Mouse (Mus musculus): ENCODE data around the gene Igfbp2. TPM values are rescaled to one million over a fixed set of nuclear protein-coding genes. Genes with fewer than 3 reads are reported as not detected.

Gene Igfbp2
- polyA plus RNA-seq (2012; ENCODE audit: low replicate concordance), result 0.27 and 0.82 TPM in 2 replicates

DNA sequence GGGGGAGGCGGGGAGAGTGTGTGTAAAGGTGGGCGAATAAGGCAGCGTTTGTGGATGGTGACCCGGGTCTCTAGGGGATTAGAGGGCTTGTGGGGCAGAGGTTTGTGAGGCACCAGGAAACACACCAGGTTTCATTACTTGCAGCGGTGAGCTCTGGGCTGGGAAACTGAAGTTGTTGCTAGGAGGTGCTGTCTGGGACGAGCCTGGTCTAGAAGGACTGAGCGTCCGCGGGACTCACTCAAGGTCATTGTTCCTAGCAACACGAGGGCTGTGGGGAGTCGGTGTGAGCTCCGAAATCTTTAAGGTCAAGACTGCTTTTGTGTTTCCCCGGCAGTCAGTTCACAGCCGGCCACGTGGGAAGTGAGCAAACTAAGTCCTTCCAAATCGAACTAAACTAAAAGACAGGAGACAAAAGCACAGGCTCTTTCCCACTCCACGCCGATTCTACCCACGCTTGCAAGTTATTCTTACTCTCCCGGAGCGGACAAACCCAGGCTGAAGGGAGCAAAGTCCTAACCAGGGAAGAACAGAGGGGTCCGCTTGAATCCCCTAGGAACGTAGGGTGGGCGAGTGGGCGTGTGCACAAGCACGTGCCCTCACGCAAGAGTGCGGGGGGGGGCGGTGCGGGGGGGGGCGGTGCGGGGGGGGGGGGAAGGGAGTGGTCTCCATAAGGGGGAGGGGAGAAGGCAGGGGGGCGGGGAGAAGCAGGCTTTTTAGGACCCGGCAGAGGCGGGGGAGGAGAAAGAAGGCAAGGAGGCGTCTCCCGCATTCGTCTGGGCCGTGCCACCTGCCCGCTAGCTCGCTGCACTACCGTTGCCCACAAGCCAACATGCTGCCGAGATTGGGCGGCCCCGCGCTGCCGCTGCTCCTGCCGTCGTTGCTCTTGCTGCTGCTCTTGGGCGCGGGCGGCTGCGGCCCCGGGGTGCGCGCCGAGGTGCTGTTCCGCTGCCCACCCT, at the start of gene Igfbp2:
Igfbp2 (plus strand) TSS at position 753 of the 956 bp plus-strand sequence.

DNA sequence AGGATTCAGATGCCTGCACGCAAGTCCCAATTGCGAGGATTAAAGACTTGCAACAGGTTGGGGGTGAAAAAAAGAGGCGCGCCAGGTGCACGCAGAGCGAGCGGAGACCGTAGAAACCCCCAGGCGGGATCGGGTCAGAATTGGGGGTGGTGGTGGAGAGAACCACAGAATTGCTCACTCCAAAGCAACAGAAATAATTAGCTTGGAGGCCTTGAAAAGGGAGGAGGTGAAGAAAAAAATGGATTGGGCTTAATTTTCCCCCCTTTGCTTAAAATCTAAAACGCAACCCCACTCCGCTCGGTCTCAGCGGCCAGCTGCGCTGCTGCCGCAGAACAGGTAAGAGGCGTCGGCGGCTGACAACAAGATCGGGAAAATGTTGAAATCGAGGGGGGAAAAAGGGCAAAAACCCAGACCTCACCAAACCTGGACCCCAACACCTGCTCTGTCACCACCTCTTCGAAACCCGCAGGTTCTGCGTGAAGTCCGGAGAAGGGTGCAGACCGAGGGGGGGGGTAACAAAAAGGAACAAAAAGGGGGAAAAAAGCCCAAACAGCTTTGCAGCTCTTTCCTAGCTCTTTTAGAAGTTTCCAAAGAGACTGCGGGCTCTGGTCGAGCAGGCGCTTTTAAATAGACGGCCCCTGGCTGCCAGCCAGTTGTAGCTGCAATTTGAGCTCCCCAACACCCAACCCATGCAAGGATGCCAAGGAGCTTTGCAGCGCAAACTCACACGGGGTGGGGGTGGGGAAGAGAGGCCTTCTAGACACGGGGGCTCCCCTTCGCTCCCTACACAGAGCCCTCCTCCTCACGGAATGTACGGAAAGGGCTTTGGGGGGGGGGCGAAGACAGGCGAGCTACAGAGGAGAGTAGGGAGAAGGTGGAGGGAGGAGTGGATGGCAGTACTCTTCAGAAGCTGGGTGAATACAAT, 50.2 kb downstream of the Igfbp2 start, which contains the start of gene Igfbp5:
Igfbp5 (minus strand) TSS at position 598 of the 925 bp plus-strand sequence.

Other genes starting within 250 kb of the Igfbp2 start
- 3.1 and 12.9 TPM in 2 replicates for gene Smarcal1, start 241.3 kb upstream of the Igfbp2 start, polyA plus RNA-seq (2012; ENCODE audit: low replicate concordance)
- gene Ankar, start 123.9 kb upstream of the Igfbp2 start, polyA plus RNA-seq (2012; ENCODE audit: low replicate concordance), result not detected in 2 replicates
- gene Rpl37a, start 113.2 kb upstream of the Igfbp2 start, polyA plus RNA-seq (2012; ENCODE audit: low replicate concordance), result 82.5 and 185 TPM in 2 replicates
- gene Igfbp5, start 50.4 kb downstream of the Igfbp2 start, polyA plus RNA-seq (2012; ENCODE audit: low replicate concordance), result 0.04 and 0.24 TPM in 2 replicates
- not detected in 2 replicates for gene Tnp1, start 191.4 kb downstream of the Igfbp2 start, polyA plus RNA-seq (2012; ENCODE audit: low replicate concordance)

Measured in hematopoietic multipotent progenitor cell, adult 10-12 weeks (in vitro differentiated cells).